ENCODE assay signal across 20 mouse cellular contexts in genomic region chr19:34882443-34882842, GRCm38 (mm10).
"Had no signal": no experiment of that assay in that cellular context is flagged by ENCODE, and none has a peak within 500 bp of the region (broad histone marks: within the 10 kb centered on the region; RNA-seq: fewer than 3 reads in every experiment).

No protein-coding gene starts in this region.

- DNase-seq: lung, adult 18-20 months; lung, embryonic 14.5 days; lung, postnatal 10 days; lung, postnatal 4 days; midbrain, embryonic 14.5 days; retina, postnatal 1 day; right cerebral cortex, adult 18-20 months; right cerebral cortex, postnatal 25 days; right cerebral cortex, postnatal 4 days; thymus, adult 2 months; thymus, postnatal 25 days; thymus, postnatal 4 days had no signal

- H3K9ac ChIP-seq: lung, embryonic 14.5 days; midbrain, embryonic 12.5 days; neural tube, embryonic 13.5 days; neural tube, embryonic 15.5 days; stomach, embryonic 15.5 days had no signal

- H3K36me3 ChIP-seq: midbrain, embryonic 10.5 days; midbrain, embryonic 12.5 days; neural tube, embryonic 13.5 days; neural tube, embryonic 15.5 days; stomach, embryonic 15.5 days had no signal

- H3K4me2 ChIP-seq: lung, embryonic 14.5 days; midbrain, embryonic 12.5 days; neural tube, embryonic 13.5 days; neural tube, embryonic 15.5 days; stomach, embryonic 15.5 days had no signal

- ATAC-seq: midbrain, embryonic 16.5 days had no signal

- H3K4me3 ChIP-seq: midbrain, embryonic 10.5 days; midbrain, embryonic 12.5 days; myocyte; neural tube, embryonic 13.5 days; neural tube, embryonic 15.5 days; stomach, embryonic 15.5 days had no signal

- H3K27me3 ChIP-seq: midbrain, embryonic 12.5 days; neural tube, embryonic 13.5 days; neural tube, embryonic 15.5 days; stomach, embryonic 15.5 days had no signal

- H3K27ac ChIP-seq: midbrain, embryonic 10.5 days; midbrain, embryonic 12.5 days; neural tube, embryonic 13.5 days; neural tube, embryonic 15.5 days; stomach, embryonic 15.5 days; stomach, postnatal 0 days had no signal

- H3K9me3 ChIP-seq: midbrain, embryonic 10.5 days; midbrain, embryonic 12.5 days; neural tube, embryonic 13.5 days; neural tube, embryonic 15.5 days; stomach, embryonic 15.5 days had no signal
